Mouse (Mus musculus): ENCODE results near the gene Fibp. TPM values are rescaled to one million over a fixed set of nuclear protein-coding genes. Genes with fewer than 3 reads are reported as not detected.

The Fibp gene
- polyA plus RNA-seq, 1 experiment from 2014 or later, result 119 TPM

DNA sequence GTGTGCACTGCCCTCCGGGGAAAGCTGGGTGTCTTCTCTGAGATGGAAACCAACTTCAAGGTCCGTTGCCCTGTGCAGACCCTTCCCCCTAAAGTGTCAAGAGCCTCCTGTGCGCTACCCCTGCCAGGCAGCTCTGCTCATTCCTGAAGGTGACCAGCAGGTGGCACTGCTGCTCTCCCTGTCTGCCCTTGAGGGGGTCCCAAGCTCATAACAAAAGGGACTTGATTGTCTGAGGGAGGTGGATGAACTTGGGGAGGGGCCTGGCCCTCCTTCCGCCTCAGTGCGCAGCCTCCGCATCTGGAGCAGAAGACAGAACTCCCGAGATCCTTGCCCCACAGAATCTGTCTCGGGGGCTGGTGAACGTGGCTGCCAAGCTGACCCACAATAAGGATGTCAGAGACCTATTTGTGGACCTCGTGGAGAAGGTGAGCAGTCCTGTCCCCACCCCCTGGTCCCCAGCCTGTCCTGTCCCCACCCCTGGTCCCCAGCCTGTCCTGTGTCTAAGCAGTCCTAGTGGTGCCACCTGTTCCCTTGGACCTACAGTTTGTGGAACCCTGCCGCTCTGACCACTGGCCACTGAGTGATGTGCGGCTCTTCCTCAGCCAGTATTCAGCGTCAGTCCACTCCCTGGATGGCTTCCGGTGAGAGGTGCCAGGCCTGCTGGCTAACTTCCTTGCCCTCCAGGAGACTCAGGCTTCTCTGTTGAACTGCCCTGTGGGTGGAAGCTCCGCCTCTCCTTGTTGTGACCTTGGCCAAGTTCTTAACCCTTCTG, 3.6 kb downstream of the Fibp start:
- DNase-seq (ENCODE audit: low spot score), result peak; percentile 87
- H3K27me3 ChIP-seq (ENCODE audit: control insufficient read depth, insufficient read depth, low read length), result no peaks in the 10 kb centered on the region
- peaks cover 9% of the 10 kb centered on the region; the same call in 1 of the 2 replicates for H3K4me1 ChIP-seq (replicated peaks; ENCODE audit: control insufficient read depth, insufficient read depth, low read length)
- H3K36me3 ChIP-seq (ENCODE audit: control insufficient read depth, insufficient read depth, low read length), result no peaks in the 10 kb centered on the region
- peak overlapping the region; percentile 11 for H3K4me2 ChIP-seq (replicated peaks; ENCODE audit: low read depth, low read length)
- peak; percentile 65 for ATAC-seq (ENCODE audit: low FRiP score)
- no peaks in the 10 kb centered on the region for H3K9me3 ChIP-seq (ENCODE audit: control insufficient read depth, low read length)
- peak overlapping the region; percentile 4; the same call in 1 of the 2 replicates for H3K9ac ChIP-seq (ENCODE audit: low read depth, low read length)
- peak overlapping the region; percentile 49; the same call in 1 of the 2 replicates for H3K27ac ChIP-seq (ENCODE audit: low read depth, low read length)
- H3K4me3 ChIP-seq (ENCODE audit: low read depth, low read length), result peak overlapping the region; percentile 2
- 53% methylated on average over 15 of the region's 15 CpGs for WGBS

DNA sequence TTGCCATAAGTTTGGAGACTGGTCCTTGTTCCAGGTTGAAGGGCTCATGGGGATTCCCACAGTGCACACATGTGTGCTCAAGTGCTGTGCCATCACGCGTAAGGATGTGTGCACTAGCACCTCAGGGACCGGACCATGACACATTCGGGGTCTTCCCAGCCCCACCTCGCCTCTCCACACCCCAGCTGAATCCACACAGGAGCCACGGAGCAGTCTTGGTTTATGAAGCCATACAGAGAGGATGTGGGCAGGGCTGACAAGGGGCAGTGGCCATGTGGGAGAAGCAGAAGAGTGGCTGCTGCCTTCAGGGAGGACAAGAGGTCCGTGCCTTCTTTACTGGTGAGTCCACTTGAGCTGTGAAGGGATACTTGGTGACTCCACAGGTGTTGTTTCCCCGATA, 4.6 kb downstream of the Fibp start:
- Histone ChIP-seq H3K27me3 (ENCODE audit: control insufficient read depth, insufficient read depth, low read length) (no peaks in the 10 kb centered on the region), H3K27ac (ENCODE audit: low read depth, low read length) (no peak overlapping the region), H3K4me2 (replicated peaks; ENCODE audit: low read depth, low read length) (no peak overlapping the region), H3K9ac (ENCODE audit: low read depth, low read length) (no peak overlapping the region), H3K4me1 (replicated peaks; ENCODE audit: control insufficient read depth, insufficient read depth, low read length) (peaks cover 9% of the 10 kb centered on the region; the same call in 1 of the 2 replicates), H3K4me3 (ENCODE audit: low read depth, low read length) (no peak overlapping the region), H3K9me3 (ENCODE audit: control insufficient read depth, low read length) (no peaks in the 10 kb centered on the region), H3K36me3 (ENCODE audit: control insufficient read depth, insufficient read depth, low read length) (no peaks in the 10 kb centered on the region)
- no peak for ATAC-seq (ENCODE audit: low FRiP score)
- 94% methylated on average over 8 of the region's 8 CpGs for WGBS
- DNase-seq (ENCODE audit: low spot score), result no peak

DNA sequence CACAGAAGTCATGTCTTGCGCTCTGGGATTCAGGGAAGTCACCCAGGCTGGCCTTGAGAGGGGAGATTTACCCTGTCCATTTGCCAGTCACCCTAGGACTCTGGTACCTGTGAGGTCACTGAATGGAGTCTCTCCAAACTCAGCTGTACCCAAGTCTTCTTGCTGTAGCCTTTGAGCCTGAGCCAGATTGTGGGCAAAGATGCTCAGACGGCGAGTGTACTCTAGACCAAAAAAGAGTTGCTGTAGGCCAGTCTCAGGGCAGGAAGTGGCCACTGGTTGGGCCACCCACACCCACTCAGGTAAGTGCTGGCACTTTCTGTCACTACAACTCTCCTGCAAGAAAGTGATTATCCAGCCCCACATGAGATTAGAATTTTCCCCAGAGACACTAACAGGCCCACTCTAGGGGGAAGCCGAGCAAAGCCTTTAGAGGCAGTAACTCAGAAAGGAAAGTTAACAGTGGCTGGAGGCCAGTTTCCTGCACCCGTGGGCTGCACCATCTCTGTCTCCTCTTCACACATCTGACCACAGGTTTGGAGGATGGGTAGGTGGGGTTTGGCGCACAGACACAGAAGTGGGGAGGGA, 6.6 kb downstream of the Fibp start:
- Histone ChIP-seq H3K4me3 (ENCODE audit: low read depth, low read length) (no peak overlapping the region), H3K27ac (ENCODE audit: low read depth, low read length) (no peak overlapping the region), H3K27me3 (ENCODE audit: control insufficient read depth, insufficient read depth, low read length) (no peaks in the 10 kb centered on the region), H3K4me1 (replicated peaks; ENCODE audit: control insufficient read depth, insufficient read depth, low read length) (peaks cover 4% of the 10 kb centered on the region; the same call in 1 of the 2 replicates), H3K9me3 (ENCODE audit: control insufficient read depth, low read length) (no peaks in the 10 kb centered on the region), H3K9ac (ENCODE audit: low read depth, low read length) (no peak overlapping the region), H3K36me3 (ENCODE audit: control insufficient read depth, insufficient read depth, low read length) (no peaks in the 10 kb centered on the region), H3K4me2 (replicated peaks; ENCODE audit: low read depth, low read length) (no peak overlapping the region)
- DNase-seq (ENCODE audit: low spot score), result no peak
- no peak for ATAC-seq (ENCODE audit: low FRiP score)
- WGBS, result 93% methylated on average over 6 of the region's 6 CpGs

DNA sequence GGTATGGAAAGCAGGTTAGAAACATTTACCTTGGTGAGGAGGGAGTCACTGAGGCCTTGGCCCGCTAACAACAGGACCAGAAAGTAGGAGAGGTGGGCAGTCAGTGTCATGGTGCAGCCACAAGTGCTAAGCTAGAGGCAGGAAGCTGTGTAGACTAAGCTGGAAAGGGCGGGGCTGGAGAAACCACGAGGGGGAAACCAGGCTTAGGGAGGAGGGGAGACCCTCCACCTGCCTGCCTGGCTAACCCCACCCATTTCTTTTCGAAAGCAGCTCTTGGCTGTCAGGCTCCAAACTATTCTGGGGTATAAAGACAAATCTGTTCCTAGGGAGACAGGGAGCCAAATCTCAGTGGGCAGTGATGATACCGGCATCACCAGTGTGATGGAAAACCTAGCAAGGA, 8.0 kb downstream of the Fibp start, which contains the start of gene Ctsw:
Gene Ctsw, minus strand, starts transcription at position 134 of the 400 bp plus-strand sequence.
- no peak within 1 kb of the TSS for H3K4me3 ChIP-seq (ENCODE audit: low read depth, low read length)
- no peaks in the 10 kb centered on the region for H3K9me3 ChIP-seq (ENCODE audit: control insufficient read depth, low read length)
- H3K36me3 ChIP-seq (ENCODE audit: control insufficient read depth, insufficient read depth, low read length), result no peaks in the 10 kb centered on the region
- no peaks in the 10 kb centered on the region for H3K27me3 ChIP-seq (ENCODE audit: control insufficient read depth, insufficient read depth, low read length)
- no peak for ATAC-seq (ENCODE audit: low FRiP score)
- no peak within 1 kb of the TSS for H3K27ac ChIP-seq (ENCODE audit: low read depth, low read length)
- H3K4me1 ChIP-seq (replicated peaks; ENCODE audit: control insufficient read depth, insufficient read depth, low read length), result peaks cover 4% of the 10 kb centered on the region; the same call in 1 of the 2 replicates
- H3K9ac ChIP-seq (ENCODE audit: low read depth, low read length), result no peak within 1 kb of the TSS
- 72% methylated on average over 5 of the region's 5 CpGs for WGBS
- DNase-seq (ENCODE audit: low spot score), result no peak
- H3K4me2 ChIP-seq (replicated peaks; ENCODE audit: low read depth, low read length), result no peak within 1 kb of the TSS

GRCm38 (mm10) chr19:5471846-5472245, 11.4 kb downstream of the Fibp start:
- DNase-seq (ENCODE audit: low spot score) (no peak), ATAC-seq (ENCODE audit: low FRiP score) (no peak)
- WGBS, result 40% methylated on average over 4 of the region's 5 CpGs
- H3K36me3 ChIP-seq (ENCODE audit: control insufficient read depth, insufficient read depth, low read length), result no peaks in the 10 kb centered on the region
- no peak overlapping the region for H3K9ac ChIP-seq (ENCODE audit: low read depth, low read length)
- H3K27me3 ChIP-seq (ENCODE audit: control insufficient read depth, insufficient read depth, low read length), result no peaks in the 10 kb centered on the region
- H3K9me3 ChIP-seq (ENCODE audit: control insufficient read depth, low read length), result no peaks in the 10 kb centered on the region
- no peak overlapping the region for H3K4me2 ChIP-seq (replicated peaks; ENCODE audit: low read depth, low read length)
- no peak overlapping the region for H3K27ac ChIP-seq (ENCODE audit: low read depth, low read length)
- no peak overlapping the region for H3K4me3 ChIP-seq (ENCODE audit: low read depth, low read length)
- H3K4me1 ChIP-seq (replicated peaks; ENCODE audit: control insufficient read depth, insufficient read depth, low read length), result peaks cover 7% of the 10 kb centered on the region

DNA sequence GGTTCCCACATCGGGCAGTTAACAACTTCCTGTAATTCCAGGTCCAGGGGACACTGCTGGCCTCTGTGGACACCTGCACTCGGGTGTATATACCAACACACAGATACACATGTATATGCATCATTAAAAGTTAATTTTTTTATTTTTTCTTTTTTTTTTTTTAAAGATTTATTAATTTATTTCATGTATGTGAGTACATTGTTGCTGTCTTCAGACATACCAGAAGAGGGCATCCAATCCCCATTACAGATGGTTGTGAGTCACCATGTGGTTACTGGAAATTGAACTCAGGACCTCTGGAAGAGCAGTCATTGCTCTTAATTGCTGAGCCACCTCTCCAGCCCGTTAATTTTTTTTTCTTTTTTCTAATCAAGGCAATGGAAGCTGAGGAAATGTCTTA, 12.4 kb downstream of the Fibp start:
- Histone ChIP-seq H3K36me3 (ENCODE audit: control insufficient read depth, insufficient read depth, low read length) (no peaks in the 10 kb centered on the region), H3K4me1 (replicated peaks; ENCODE audit: control insufficient read depth, insufficient read depth, low read length) (peaks cover 7% of the 10 kb centered on the region), H3K27ac (ENCODE audit: low read depth, low read length) (no peak overlapping the region), H3K4me3 (ENCODE audit: low read depth, low read length) (no peak overlapping the region), H3K27me3 (ENCODE audit: control insufficient read depth, insufficient read depth, low read length) (no peaks in the 10 kb centered on the region), H3K9me3 (ENCODE audit: control insufficient read depth, low read length) (no peaks in the 10 kb centered on the region), H3K9ac (ENCODE audit: low read depth, low read length) (no peak overlapping the region), H3K4me2 (replicated peaks; ENCODE audit: low read depth, low read length) (no peak overlapping the region)
- ATAC-seq (ENCODE audit: low FRiP score), result no peak
- 76% methylated on average over 3 of the region's 3 CpGs for WGBS
- DNase-seq (ENCODE audit: low spot score), result no peak

- no peaks in the 10 kb centered on the region for H3K27me3 ChIP-seq (ENCODE audit: control insufficient read depth, insufficient read depth, low read length)
- 2% methylated on average over 22 of the region's 22 CpGs for WGBS
- ATAC-seq (ENCODE audit: low FRiP score), result peak; percentile 71
- DNase-seq (ENCODE audit: low spot score), result peak; percentile 79
- H3K4me3 ChIP-seq (ENCODE audit: low read depth, low read length), result peak within 1 kb of the TSS; percentile 63
- no peaks in the 10 kb centered on the region for H3K36me3 ChIP-seq (ENCODE audit: control insufficient read depth, insufficient read depth, low read length)
- H3K4me2 ChIP-seq (replicated peaks; ENCODE audit: low read depth, low read length), result peak within 1 kb of the TSS; percentile 99
- no peaks in the 10 kb centered on the region for H3K9me3 ChIP-seq (ENCODE audit: control insufficient read depth, low read length)
- peak within 1 kb of the TSS; percentile 54; the same call in 1 of the 2 replicates for H3K27ac ChIP-seq (ENCODE audit: low read depth, low read length)
- peak within 1 kb of the TSS; percentile 86 for H3K9ac ChIP-seq (ENCODE audit: low read depth, low read length)
- peaks cover 7% of the 10 kb centered on the region for H3K4me1 ChIP-seq (replicated peaks; ENCODE audit: control insufficient read depth, insufficient read depth, low read length)
These were observed 13.3 kb downstream of the Fibp start, which contains the start of gene Efemp2 for GRCm38 (mm10) chr19:5473720-5474119. Efemp2 (plus strand) TSS chr19:5473954.

DNA sequence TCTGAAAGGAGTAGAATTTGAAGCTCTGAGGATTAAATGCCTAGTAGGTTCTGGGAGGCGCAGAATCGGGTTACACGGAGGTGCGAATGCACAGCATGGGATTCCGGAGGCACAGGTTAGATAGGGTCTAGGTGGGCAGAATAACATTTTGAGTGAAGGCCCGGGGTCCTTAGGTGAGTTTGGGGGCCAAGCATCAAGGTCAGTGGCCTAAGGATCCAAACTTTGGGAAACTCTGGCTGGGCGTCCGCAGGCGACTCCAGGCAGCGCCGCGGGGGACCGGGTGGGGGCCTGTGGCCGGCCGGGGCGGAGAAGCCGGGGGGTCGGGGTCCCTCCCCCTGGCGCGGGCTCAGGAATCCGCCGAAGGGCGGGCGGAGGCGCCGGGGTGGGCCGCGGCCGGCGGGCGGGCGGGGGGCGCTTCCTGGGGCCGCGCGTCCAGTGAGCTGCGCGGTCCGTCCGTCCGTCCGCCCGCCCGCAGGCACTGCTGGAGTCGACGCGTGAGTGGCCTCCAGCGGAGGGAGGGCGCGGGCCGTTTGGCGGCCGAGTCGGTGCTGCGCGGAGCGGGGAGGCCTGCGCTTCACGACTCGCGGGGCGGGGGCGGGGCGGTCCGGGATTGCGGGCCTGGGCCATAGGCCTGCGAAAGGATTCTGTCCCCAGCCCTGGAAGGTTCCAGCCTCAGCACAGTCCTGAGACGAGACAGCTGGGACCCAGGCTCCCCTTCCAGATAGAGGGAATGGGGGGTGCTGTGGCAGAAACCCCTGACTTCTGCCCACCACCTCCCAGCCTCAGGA, 14.1 kb downstream of the Fibp start:
- 1% methylated on average over 23 of the region's 68 CpGs for whole genome bisulfite sequencing
- Histone ChIP-seq H3K27ac (ENCODE audit: low read depth, low read length) (peak overlapping the region; percentile 54; the same call in 1 of the 2 replicates), H3K9me3 (ENCODE audit: control insufficient read depth, low read length) (no peaks in the 10 kb centered on the region), H3K36me3 (ENCODE audit: control insufficient read depth, insufficient read depth, low read length) (no peaks in the 10 kb centered on the region), H3K4me3 (ENCODE audit: low read depth, low read length) (peak overlapping the region; percentile 63), H3K4me1 (replicated peaks; ENCODE audit: control insufficient read depth, insufficient read depth, low read length) (peaks cover 7% of the 10 kb centered on the region), H3K9ac (ENCODE audit: low read depth, low read length) (peak overlapping the region; percentile 86), H3K27me3 (ENCODE audit: control insufficient read depth, insufficient read depth, low read length) (no peaks in the 10 kb centered on the region), H3K4me2 (replicated peaks; ENCODE audit: low read depth, low read length) (peak overlapping the region; percentile 99)
- DNase-seq (ENCODE audit: low spot score) (peak; percentile 67), ATAC-seq (ENCODE audit: low FRiP score) (peak; percentile 62; the same call in 1 of the 2 replicates)

All from hindbrain, embryonic 11.5 days (tissue).